Mouse (Mus musculus) hindbrain, embryonic 15.5 days (tissue): ENCODE results near the gene Zfp691. TPM values are rescaled to one million over a fixed set of nuclear protein-coding genes. Genes with fewer than 3 reads are reported as not detected.
A peak's percentile ranks its signal among the peaks of the same experiment; 100 is the strongest.

Experiments used
- microRNA counts: library from miRNA; unstranded; fragments of <30 nt; microRNA quantifications from one replicate; lab custom pipeline; 2016
- microRNA-seq: library from miRNA; unstranded; fragments of <30 nt; microRNA quantifications from one replicate; pipeline ENCODE4, GENCODE M21; 2016
- polyA plus RNA-seq: library from polyadenylated mRNA; unstranded; fragments of >200 nt; fragmentation: Nextera tagmentation; extraction: Ambion mirVana; gene quantifications from 2 replicates; pipeline ENCODE4 v1.2.1, GENCODE M21; 2015

Gene Zfp691
- polyA plus RNA-seq, 1 experiment from 2014 or later: 5.4 TPM

MicroRNAs within 50 kb of the gene (microRNA counts, 519-probe panel; counts per million panel counts)
- microRNA mmu-miR-1957 (lab: Ali Mortazavi, UCI): 992 counts per million, percentile 2 among the panel's probes with 10 or more counts

Small RNAs within 50 kb of the gene (microRNA-seq; reads per million reads assigned to microRNA genes)
- not detected for gene Mir1957a

Other genes starting within 250 kb of the Zfp691 start
- not detected in 2 replicates for gene Olfr1328, start 235.6 kb downstream of the Zfp691 start, polyA plus RNA-seq
- gene Lao1, start 212.6 kb downstream of the Zfp691 start, polyA plus RNA-seq: not detected in 2 replicates
- 89.6 and 90.3 TPM in 2 replicates for gene Slc2a1, start 65.5 kb downstream of the Zfp691 start, polyA plus RNA-seq
- gene Ermap, start 15.8 kb upstream of the Zfp691 start, polyA plus RNA-seq: 0.41 and 0.91 TPM in 2 replicates
- gene Svbp, start 21.1 kb upstream of the Zfp691 start, polyA plus RNA-seq: 221 and 231 TPM in 2 replicates
- 0.16 TPM in 2 replicates for gene Tmem269, start 44.0 kb upstream of the Zfp691 start, polyA plus RNA-seq
- 28.7 and 29.4 TPM in 2 replicates for gene AU022252, start 58.5 kb upstream of the Zfp691 start, polyA plus RNA-seq
- gene P3h1, start 58.7 kb upstream of the Zfp691 start, polyA plus RNA-seq: 11.6 and 12.0 TPM in 2 replicates
- 0.80 and 1.2 TPM in 2 replicates for gene Cldn19, start 81.2 kb upstream of the Zfp691 start, polyA plus RNA-seq
- gene Ybx1, start 120.4 kb upstream of the Zfp691 start, polyA plus RNA-seq: 891 and 932 TPM in 2 replicates
- 44.8 and 51.2 TPM in 2 replicates for gene Ppih, start 146.4 kb upstream of the Zfp691 start, polyA plus RNA-seq
- 20.0 and 21.3 TPM in 2 replicates for gene Ccdc30, start 241.3 kb upstream of the Zfp691 start, polyA plus RNA-seq
- 20.4 and 20.8 TPM in 2 replicates for gene Ppcs, start 248.2 kb upstream of the Zfp691 start, polyA plus RNA-seq
- 0.35 and 0.47 TPM in 2 replicates for gene Zmynd12, start 248.6 kb upstream of the Zfp691 start, polyA plus RNA-seq